In the genomic region with DNA sequence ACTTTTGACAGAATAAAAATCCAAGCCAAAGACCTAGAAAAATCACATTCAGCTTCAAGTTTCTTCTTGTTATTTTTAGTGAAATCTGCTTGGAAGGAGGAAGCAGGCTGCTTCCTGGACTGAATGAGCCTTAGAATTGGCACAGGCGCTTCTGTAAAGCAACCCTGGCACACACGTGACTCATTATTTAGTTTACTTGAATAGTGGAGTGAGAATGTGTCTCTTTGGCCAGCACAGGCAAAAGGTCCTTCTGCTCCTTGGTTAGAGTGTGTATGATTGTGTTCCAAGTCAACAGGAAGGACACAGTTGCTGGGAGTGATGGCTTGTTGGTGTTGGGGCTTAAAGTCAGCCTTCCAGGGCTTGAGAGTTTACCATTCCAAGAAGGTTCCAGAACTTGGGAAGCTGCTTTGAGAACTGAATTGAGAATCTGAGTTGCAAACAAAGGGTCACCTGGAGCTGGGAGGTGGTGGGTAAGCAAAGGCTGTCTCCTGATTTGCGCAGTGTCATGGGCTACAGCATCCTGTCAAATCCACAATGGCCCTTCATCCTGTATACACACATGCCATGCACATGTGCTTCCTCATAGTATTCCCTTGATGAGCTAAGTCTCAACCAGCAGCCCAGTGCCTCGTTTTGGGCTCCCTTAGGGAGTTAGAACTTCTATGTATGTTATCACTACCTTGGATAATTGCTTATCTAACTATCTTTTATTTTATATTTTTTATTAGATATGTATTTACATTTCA, we compare ENCODE assay signal across 8 mouse cellular contexts. TPM values are rescaled to one million over a fixed set of nuclear protein-coding genes. Genes with fewer than 3 reads are reported as not detected.
A peak's percentile ranks its signal among the peaks of the same experiment; 100 is the strongest.
DNase-seq lines count a peak whose midpoint lies in the region; ATAC-seq and TF ChIP-seq lines count a peak whose summit lies in the region.

No protein-coding gene starts in this region.

- 47% methylated on average over 4 of the region's 4 CpGs for WGBS in liver, embryonic 16.5 days (ENCODE audit: insufficient replicate concordance)
- 71% methylated on average over 4 of the region's 4 CpGs for WGBS in liver, embryonic 11.5 days
- WGBS in liver, postnatal 0 days (ENCODE audit: insufficient replicate concordance) = 49% methylated on average over 4 of the region's 4 CpGs

- no peak for TF ChIP-seq EP300 in liver, postnatal 0 days (IDR thresholded peaks at IDR 0.05; ENCODE audit: low read depth)

- peaks cover 5% of the 10 kb centered on the region; the same call in 1 of the 2 replicates for H3K4me1 ChIP-seq in liver, embryonic 16.5 days (ENCODE audit: control insufficient read depth, low read depth, low read length)
- peaks cover 8% of the 10 kb centered on the region; the same call in 1 of the 2 replicates for H3K4me1 ChIP-seq in liver, embryonic 11.5 days (replicated peaks; ENCODE audit: control insufficient read depth, insufficient read depth, low read length)
- H3K4me1 ChIP-seq in brown adipose tissue, adult 24 weeks (ENCODE audit: control insufficient read depth, insufficient read depth, insufficient read length, low read length) = peaks cover 24% of the 10 kb centered on the region
- H3K4me1 ChIP-seq in liver, postnatal 0 days (ENCODE audit: insufficient read depth) = peaks cover 18% of the 10 kb centered on the region

- intact Hi-C loops in heart, postnatal 14 days (cut with DNase I) = loop anchor here (5.0 to 10.0 kb wide), 2 partner anchors 143 to 165 kb away; no protein-coding TSS in a partner anchor
- intact Hi-C loops in gastrocnemius, postnatal 36 days (cut with DNase I) = no loop called here

- TF ChIP-seq CTCF in liver, postnatal 0 days (IDR thresholded peaks at IDR 0.05; ENCODE audit: low read depth) = no peak

- H3K36me3 ChIP-seq in liver, embryonic 16.5 days (ENCODE audit: control insufficient read depth, insufficient read depth) = no peaks in the 10 kb centered on the region
- H3K36me3 ChIP-seq in liver, embryonic 11.5 days (ENCODE audit: control insufficient read depth, insufficient read depth, low read length) = no peaks in the 10 kb centered on the region
- no peaks in the 10 kb centered on the region for H3K36me3 ChIP-seq in liver, postnatal 0 days (replicated peaks; ENCODE audit: insufficient read depth, low read length)

- ATAC-seq in liver, embryonic 16.5 days (ENCODE audit: low read depth) = no peak
- no peak for ATAC-seq in liver, embryonic 11.5 days (replicated peaks; ENCODE audit: low FRiP score)
- ATAC-seq in liver, postnatal 0 days = peak; percentile 64

- H3K27ac ChIP-seq in liver, embryonic 16.5 days (ENCODE audit: low read length) = 0 out of 2 replicates have a peak overlapping the region, but pooled peaks have one; percentile 18
- no peak overlapping the region for H3K27ac ChIP-seq in liver, embryonic 11.5 days (ENCODE audit: low read depth, low read length)
- H3K27ac ChIP-seq in brown adipose tissue, adult 24 weeks (replicated peaks; ENCODE audit: low read depth, low read length) = peak overlapping the region; percentile 95
- peak overlapping the region; percentile 41 for H3K27ac ChIP-seq in liver, postnatal 0 days (ENCODE audit: low read depth)

- no peak overlapping the region for H3K4me2 ChIP-seq in liver, embryonic 16.5 days (ENCODE audit: low read depth, low read length)
- H3K4me2 ChIP-seq in liver, embryonic 11.5 days = no peak overlapping the region
- H3K4me2 ChIP-seq in liver, postnatal 0 days (ENCODE audit: low read depth, low read length) = no peak overlapping the region

- no peak overlapping the region for H3K9ac ChIP-seq in liver, embryonic 16.5 days (ENCODE audit: low read depth, low read length)
- H3K9ac ChIP-seq in liver, embryonic 11.5 days (ENCODE audit: low read depth, low read length) = no peak overlapping the region
- H3K9ac ChIP-seq in liver, postnatal 0 days (replicated peaks) = no peak overlapping the region

- no peaks in the 10 kb centered on the region for H3K9me3 ChIP-seq in liver, embryonic 16.5 days (replicated peaks; ENCODE audit: control insufficient read depth, low read length)
- no peaks in the 10 kb centered on the region for H3K9me3 ChIP-seq in liver, embryonic 11.5 days (ENCODE audit: control insufficient read depth, low read length)
- H3K9me3 ChIP-seq in liver, postnatal 0 days (ENCODE audit: low read length) = no peaks in the 10 kb centered on the region

- no peak for DNase-seq in liver, embryonic 11.5 days (ENCODE audit: low spot score)
- peak; percentile 21 to 38 for DNase-seq in heart, postnatal 14 days
- no peak for DNase-seq in liver, postnatal 0 days
- DNase-seq in yolk sac, embryonic 10.5 days (ENCODE audit: low spot score) = no peak
- no peak for DNase-seq in Muller cell, postnatal 12 days (ENCODE audit: inconsistent ontology term)
- DNase-seq in gastrocnemius, postnatal 36 days = no peak

- H3K4me3 ChIP-seq in liver, embryonic 16.5 days (ENCODE audit: low read depth, low read length) = no peak overlapping the region
- H3K4me3 ChIP-seq in liver, embryonic 11.5 days (ENCODE audit: low read depth, low read length) = no peak overlapping the region
- H3K4me3 ChIP-seq in brown adipose tissue, adult 24 weeks (ENCODE audit: insufficient read depth, low read depth, low read length) = no peak overlapping the region
- no peak overlapping the region for H3K4me3 ChIP-seq in liver, postnatal 0 days (ENCODE audit: low read depth, low read length)

- H3K27me3 ChIP-seq in liver, embryonic 16.5 days (ENCODE audit: control insufficient read depth, insufficient read depth, low read depth, low read length) = no peaks in the 10 kb centered on the region
- no peaks in the 10 kb centered on the region for H3K27me3 ChIP-seq in liver, embryonic 11.5 days (replicated peaks; ENCODE audit: control insufficient read depth, insufficient read depth, low read length)
- no peaks in the 10 kb centered on the region for H3K27me3 ChIP-seq in liver, postnatal 0 days (ENCODE audit: insufficient read depth, low read length)

RNA-seq across cellular contexts. Expression of a gene that starts 38.6 kb away (rescaled TPM):
- polyA plus RNA-seq in liver, embryonic 16.5 days (2015; fragmentation: Nextera tagmentation; extraction: Ambion mirVana) = 7.4 and 8.7 TPM in 2 replicates
- polyA plus RNA-seq in liver, embryonic 11.5 days (2014; fragmentation: Nextera tagmentation; extraction: Ambion mirVana) = 19.6 and 25.3 TPM in 2 replicates
- 4.9 and 5.1 TPM in 2 replicates for polyA plus RNA-seq in brown adipose tissue, adult 24 weeks (2012; ENCODE audit: insufficient read depth, insufficient read length, missing spikeins)
- 10 to 100 TPM; 16.0 to 17.3 TPM for total RNA-seq in heart, postnatal 14 days (2021)
- 5.2 and 7.2 TPM in 2 replicates for polyA plus RNA-seq in liver, postnatal 0 days (2015; fragmentation: Nextera tagmentation; extraction: Ambion mirVana)
- total RNA-seq in gastrocnemius, postnatal 36 days (2021) = 1 to 10 TPM; 4.9 to 6.8 TPM

Comparison
In these comparisons a context has a peak if more than half of its experiments do, and no peak if none do; other contexts are left out.
1. DNase-seq: peak in heart, postnatal 14 days (2 of 2); none in liver, embryonic 11.5 days (single experiment), liver, postnatal 0 days (single experiment), yolk sac, embryonic 10.5 days (single experiment), Muller cell, postnatal 12 days (single experiment) and gastrocnemius, postnatal 36 days (0 of 2).